Mouse (Mus musculus): Measurements from ENCODE around the gene Ceacam16. TPM values are rescaled to one million over a fixed set of nuclear protein-coding genes. Genes with fewer than 3 reads are reported as not detected.

Gene Ceacam16
- under 1 TPM in 1 of 4 experiments, not detected in 3; 0.27 TPM for total RNA-seq (2022)

- DNase-seq (ENCODE audit: low spot score) = no peak
Observed at GRCm38 (mm10) chr7:19861199-19861598, at the start of gene Ceacam16. Gene Ceacam16 (minus strand): TSS chr7:19861299.

- DNase-seq (ENCODE audit: low spot score) = peak; percentile 85
Observed at GRCm38 (mm10) chr7:19910421-19911291, 49.6 kb upstream of the Ceacam16 start.

- no peak for DNase-seq (ENCODE audit: low spot score)
Observed at GRCm38 (mm10) chr7:19889881-19890280, 28.8 kb upstream of the Ceacam16 start.

DNA sequence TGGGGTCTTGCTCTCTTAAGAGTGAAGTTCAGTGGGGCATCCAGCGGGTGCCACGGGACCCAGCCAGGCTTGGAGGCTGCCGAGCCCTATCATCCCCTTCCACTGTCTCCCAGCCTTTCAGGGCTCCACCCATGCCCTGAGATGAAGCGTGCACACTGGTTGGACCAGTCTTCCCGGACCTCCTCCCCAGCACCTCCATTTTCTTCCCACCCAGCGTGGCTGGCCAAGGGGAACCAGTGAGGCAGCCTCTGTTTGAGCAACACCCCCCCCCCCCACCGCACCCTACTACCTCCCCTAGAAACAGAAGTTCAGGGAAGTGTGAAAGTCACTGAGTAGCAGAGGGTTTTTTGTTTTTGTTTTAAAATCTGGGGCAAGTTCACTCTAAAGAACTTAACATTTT lies 26.8 kb upstream of the Ceacam16 start, which contains the start of gene Ceacam19:
Gene Ceacam19 (minus strand): TSS at position 117 of the 400 bp plus-strand sequence.
- DNase-seq (ENCODE audit: low spot score) = no peak

DNA sequence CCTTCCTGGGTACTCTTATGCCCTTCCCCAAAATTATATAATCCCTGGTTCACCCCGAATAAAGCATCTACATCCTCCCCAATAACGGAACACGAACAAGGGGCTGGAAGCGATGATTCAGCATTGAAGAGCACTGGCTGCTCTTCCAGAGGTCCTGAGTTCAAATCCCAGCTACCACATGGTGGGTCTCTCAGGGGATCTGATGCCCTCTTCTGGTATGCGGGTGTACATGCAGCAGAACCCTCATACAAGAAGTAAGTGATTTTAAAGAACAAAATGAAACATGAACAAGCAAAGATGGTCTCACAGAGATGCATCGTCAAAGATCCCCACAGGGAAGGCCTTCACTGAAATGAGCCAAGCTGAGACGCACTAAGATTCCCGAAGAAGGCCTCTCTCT lies 19.7 kb upstream of the Ceacam16 start:
- no peak for DNase-seq (ENCODE audit: low spot score)

DNA sequence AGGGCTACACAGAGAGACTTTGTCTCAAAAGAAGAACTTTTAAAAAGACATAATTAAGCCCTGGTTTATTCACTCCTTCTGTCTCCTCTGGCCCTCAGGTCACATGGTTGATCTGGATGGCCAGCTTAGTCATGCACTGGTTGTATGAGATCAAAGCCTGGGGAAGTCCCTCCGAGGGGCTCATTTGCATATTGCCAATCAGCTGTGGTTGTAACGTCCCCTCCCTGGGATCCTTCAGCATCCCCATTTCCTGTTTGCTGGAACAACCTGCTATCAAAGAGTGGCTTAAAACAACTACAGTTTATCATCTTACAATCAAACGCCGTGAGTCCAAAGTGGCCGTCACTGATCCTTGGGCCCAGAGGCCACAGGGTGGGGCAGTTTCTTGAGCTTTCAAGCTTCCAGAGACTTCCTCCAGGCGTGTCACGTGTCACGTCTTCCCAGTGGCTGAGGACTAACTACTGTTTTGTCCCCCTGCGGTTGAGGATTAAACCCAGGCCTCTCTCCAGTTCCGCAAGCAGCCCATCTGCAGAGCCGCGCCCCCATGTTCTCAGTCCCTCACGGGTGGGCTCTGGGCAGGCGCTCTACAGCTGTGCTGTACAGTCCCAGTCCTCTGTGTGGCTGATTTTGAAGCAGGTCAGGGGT lies 15.8 kb upstream of the Ceacam16 start:
- no peak for DNase-seq (ENCODE audit: low spot score)

- DNase-seq (ENCODE audit: low spot score) = peak; percentile 54
Observed at GRCm38 (mm10) chr7:19875948-19876682, 15.0 kb upstream of the Ceacam16 start.

DNA sequence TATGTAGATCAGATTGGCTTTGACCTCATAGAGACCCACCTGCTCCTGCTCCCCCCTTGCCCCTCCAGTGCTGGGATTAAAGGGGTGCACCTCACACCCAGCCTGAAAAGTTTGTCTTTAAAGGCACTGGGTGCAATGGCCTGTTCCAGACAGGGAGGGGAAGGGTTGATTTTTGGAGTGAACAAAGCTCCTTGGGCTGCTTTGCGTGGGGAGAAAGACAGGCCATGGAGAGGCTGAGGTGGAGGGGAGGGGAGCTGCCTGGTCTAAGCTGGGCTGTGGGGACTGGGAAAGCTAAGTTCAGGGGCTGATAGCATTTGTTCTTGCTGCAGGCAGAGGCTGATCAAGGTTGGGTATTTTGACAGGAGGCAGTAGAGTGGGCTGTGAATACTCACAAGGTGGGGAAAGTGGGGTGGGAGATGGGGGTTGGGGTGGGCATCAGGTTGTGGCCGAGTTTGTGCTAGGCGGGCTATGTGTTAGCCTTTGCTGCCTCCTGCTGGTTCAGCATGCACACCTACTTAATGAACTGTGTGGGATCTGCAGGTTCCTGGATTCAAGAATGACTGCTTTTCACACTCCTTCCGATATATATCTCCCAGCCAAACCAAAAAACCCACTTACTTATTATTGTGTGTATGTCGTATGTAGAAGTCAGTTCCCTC lies 11.0 kb upstream of the Ceacam16 start:
- peak; percentile 35 for DNase-seq (ENCODE audit: low spot score)

GRCm38 (mm10) chr7:19871137-19871621 lies 10.1 kb upstream of the Ceacam16 start:
- DNase-seq (ENCODE audit: low spot score) = peak; percentile 48

DNA sequence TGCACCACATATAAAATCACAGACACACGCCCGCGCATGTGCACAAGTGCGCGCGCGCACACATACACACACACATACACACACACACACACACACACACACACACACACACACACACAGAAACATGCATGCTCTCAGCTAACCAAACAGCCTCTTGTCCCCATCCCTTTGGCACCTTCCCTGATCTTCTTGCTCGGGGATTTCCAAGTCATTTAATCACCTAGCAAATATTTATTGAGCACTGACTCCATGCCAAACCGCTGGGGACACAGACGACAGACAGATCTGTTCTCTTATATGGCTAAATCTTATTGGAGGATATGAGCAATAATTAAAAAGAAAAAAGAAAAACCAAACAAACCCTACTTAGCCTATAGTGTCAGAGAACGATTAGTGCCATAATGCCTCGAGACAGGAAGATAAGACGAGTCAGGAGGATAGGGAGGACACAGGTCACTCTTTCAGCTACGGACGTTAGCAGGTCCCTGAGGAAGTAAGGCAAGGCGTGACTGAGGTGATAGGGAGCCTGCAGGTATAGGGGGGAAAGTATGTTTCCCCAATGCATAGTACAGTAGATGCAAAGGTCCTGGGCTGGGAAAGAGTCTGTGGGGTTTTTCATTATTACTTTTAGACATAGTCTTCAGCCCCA lies 6.8 kb upstream of the Ceacam16 start:
- no peak for DNase-seq (ENCODE audit: low spot score)

DNA sequence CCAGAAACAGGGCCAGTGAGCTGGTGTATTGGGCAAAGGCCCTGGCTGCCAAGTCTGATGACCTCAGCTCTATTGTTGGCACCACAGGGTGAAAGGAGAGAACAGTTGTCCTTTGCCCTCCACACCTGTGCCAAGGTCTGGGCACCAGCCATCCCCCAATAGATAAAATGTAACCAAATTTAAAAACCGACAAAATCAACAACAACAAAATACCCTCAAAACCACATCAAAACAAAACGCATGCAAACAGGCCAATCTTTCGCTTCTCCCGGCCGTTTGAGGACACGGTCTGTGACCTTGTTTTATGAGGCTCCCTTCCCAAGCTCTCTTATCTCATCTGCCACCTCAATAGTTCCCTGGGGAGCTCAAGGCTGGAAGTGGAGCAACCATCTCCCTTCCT lies 5.4 kb upstream of the Ceacam16 start:
- no peak for DNase-seq (ENCODE audit: low spot score)

GRCm38 (mm10) chr7:19865246-19866036 lies 4.3 kb upstream of the Ceacam16 start:
- DNase-seq (ENCODE audit: low spot score) = no peak

- peak; percentile 52 for DNase-seq (ENCODE audit: low spot score)
Observed at GRCm38 (mm10) chr7:19864241-19864640, 3.1 kb upstream of the Ceacam16 start.

DNA sequence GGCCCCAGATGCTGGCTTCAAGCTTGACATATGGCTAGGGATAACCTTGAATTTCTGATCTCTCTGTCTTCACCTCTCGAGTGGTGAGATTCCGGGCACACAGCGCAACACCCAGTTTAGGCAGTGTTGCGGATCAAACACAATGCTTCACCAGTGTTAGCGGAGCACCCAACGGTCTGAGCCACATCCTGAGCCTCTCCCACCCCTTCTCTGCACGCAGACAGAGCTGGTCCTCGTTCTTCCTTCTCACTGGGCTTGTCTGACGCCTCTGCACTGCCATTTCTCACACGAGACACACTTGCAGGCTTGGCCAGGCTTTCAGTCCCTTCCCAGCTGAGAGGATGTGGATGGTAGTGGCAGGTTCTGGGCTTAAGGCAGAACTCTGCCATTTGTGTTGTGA lies 1.4 kb downstream of the Ceacam16 start:
- no peak for DNase-seq (ENCODE audit: low spot score)

DNA sequence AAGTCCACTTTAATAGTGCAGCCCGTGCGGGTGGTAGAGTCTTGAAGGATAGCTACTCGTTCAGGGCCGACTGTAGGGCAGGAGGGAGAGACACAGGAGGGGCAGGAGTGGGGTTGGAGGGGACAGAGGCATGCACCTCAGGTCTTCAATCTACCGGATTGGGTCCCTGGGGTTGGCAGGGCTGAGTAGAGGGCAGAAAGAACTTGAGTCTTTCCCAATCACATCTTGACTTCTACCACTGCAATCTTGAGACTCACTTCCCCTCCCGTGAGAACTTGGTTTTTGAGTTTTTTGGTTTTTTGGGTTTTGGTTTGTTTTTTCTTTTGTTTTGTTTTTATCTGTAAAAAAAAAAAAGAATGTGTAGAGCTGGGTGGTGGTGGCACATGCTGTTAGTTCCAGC lies 4.8 kb downstream of the Ceacam16 start:
- DNase-seq (ENCODE audit: low spot score) = no peak

- DNase-seq (ENCODE audit: low spot score) = no peak
Observed at GRCm38 (mm10) chr7:19855663-19856062, 5.4 kb downstream of the Ceacam16 start.

- DNase-seq (ENCODE audit: low spot score) = no peak
Observed at GRCm38 (mm10) chr7:19853526-19853925, 7.6 kb downstream of the Ceacam16 start.

GRCm38 (mm10) chr7:19851858-19852570 lies 9.1 kb downstream of the Ceacam16 start, which contains the start of gene Gm19345:
Gene Gm19345 (plus strand): TSS chr7:19852003.
- DNase-seq (ENCODE audit: low spot score) = no peak

- DNase-seq (ENCODE audit: low spot score) = no peak
Observed at GRCm38 (mm10) chr7:19844521-19845171, 16.5 kb downstream of the Ceacam16 start.

All from heart, adult 8-10 months (tissue).